Mouse (Mus musculus): ENCODE results near the gene Atad3a.
"Not testable (repeated sequence)": the region's sequence is repeated elsewhere in the genome, so short reads cannot be mapped to it uniquely, and the experiment has no call there.

The Atad3a gene

DNA sequence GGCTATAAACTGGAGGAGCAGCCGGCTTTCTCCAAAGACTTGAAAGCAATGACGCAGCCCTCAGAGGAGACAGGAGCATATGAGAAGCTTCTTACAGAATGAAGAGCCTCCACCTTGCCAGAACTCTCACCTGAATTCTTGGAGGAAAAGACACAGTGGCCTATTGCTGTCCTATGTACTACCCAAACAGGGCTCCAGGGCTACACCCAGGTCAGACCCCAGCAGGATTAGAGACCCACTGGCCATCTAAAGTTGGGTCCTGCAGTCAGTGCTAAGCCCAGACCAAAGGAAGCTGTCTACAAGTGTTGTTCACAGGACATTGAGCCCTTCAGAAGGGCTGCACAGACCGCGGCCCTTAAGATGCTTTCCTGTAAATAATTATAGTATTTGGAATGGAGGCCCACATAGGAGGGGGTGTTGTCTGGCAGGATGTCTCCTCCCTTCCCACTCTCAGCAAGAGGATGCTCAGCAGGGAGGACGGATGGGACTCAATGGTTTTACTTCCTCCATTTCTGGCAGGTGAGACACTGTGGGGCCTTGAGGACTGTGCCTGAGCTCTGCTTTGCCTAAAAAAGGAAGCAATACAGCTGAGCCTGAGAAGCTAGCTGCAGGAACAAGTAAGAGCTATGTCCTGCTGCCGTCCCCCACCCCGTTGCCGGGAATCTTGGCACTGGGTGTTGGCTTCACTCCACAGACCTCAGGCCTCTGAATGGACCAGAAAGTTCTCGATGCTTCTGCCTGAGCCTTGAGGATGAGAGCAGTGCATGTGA lies 14.3 kb upstream of the Atad3a start:
- no peak for DNase-seq (ENCODE audit: low read depth, low spot score)

DNA sequence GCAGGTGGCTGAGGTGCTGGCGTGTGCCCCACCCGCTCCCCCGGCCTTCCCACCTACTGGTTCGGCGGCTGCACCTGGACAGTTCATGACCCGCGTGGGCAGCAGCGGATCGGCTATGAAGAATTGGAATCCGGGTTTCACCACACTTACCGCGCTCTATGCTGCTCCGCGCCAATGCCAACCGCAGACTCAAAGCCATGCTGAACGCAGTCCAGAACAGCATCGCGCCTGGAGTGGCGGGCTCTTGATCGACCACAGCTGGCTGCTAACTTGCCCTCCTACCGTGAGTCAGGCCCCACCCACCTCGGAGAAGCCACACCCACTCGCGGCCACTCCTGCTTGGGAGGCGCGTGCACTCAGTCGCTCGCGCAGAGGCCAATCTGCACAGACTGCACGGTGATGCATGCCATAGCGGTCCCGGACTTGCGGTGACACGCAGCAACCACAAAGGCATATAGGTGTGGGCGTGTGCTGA lies 13.4 kb upstream of the Atad3a start, which contains the start of gene Vwa1:
Gene Vwa1 (minus strand): TSS at position 419 of the 475 bp plus-strand sequence.
- peak; percentile 89 for DNase-seq (ENCODE audit: low read depth, low spot score)

GRCm38 (mm10) chr4:155773335-155774078 lies 12.6 kb upstream of the Atad3a start:
- no peak for DNase-seq (ENCODE audit: low read depth, low spot score)

DNA sequence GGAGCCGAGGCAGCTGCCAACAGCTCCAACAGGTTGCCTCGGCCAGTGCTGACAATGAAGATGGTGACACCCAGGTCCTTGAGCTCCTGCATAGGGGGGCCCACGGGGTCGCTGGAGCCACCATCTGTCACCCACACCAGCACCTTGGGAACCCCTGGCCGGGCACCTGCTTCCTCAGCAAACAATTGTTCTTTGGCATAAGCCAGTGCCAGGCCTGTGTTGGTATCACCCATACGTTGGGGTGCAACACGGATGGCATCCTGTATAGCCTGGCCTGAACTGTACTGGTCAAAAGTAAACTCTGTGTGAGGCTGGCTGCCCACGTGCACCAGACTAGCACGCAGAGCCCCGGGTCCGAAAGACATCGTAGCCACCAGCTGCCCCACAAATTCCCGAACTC lies 11.9 kb upstream of the Atad3a start:
- DNase-seq (ENCODE audit: low read depth, low spot score) = no peak

- DNase-seq (ENCODE audit: low read depth, low spot score) = no peak
Measured at GRCm38 (mm10) chr4:155771706-155772105, 10.8 kb upstream of the Atad3a start.

DNA sequence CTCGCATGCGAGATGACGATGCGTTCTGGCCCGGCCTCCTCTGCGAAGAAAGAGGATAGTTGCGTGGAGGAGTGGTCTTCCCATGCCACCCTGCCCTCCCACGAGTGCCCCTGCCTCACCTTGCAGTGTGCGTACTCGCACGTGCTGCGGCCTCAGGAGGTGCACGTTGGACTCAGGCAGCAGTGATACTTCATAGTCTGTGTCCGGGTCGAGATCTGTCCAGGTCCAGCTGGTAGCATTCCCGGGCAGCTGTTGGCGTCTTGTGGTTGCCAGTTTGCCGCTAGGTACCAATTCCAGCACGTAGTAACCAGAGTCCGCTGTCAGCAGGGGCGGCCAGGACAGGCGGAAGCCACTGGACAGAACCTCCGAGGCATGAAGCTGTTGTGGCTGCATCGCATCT lies 9.7 kb upstream of the Atad3a start:
- no peak for DNase-seq (ENCODE audit: low read depth, low spot score)

DNA sequence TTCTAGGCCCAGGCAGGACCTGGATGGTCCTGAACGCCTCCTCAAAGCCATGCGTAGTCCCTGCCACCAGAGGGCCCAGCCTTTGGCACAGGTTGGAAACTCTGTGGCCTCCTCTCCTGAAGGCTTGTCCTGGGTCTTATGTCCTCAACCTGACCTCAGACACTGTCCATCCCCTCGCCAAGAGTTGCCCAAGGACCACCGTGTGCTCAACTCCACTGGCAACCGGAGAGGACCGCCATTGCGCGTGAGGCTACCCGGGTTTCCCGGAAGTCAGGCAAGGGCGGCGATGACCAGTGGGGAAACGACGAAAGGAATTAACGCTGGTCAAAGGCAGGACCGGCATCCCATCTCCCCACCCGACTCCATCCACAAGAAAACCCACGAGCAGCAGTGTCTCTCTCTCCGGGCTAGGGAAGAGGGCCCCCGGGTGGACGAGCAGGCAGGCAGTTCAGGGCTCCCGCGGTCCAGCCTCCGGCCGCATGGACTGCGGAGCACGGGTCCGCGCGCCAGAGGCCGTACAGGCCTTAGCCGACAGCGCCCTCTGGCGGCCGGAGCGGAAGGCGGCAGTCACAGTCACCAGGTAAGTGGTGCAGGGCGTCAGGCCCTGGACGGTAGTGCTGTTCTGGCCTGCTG lies 9.1 kb upstream of the Atad3a start:
- peak; percentile 92 for DNase-seq (ENCODE audit: low read depth, low spot score)

DNA sequence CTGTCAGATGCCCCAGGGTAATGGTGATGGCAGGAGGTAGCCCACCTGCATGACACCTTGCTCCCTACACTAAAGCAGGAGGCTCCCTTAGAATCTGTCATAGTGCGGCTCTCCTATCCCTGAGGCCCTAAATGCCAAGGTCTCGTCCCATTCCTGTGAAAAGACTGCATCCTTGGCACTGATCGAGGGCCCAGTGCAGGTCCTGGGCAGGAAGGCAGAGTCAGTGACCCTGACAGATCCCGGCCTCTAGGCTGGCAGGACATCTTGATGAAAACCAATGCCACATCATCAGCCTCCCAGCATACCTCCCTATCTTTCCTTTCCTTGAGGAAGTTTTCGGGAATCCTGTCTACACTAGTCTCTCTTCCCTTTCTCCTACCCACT lies 8.6 kb upstream of the Atad3a start:
- DNase-seq (ENCODE audit: low read depth, low spot score) = no peak

DNA sequence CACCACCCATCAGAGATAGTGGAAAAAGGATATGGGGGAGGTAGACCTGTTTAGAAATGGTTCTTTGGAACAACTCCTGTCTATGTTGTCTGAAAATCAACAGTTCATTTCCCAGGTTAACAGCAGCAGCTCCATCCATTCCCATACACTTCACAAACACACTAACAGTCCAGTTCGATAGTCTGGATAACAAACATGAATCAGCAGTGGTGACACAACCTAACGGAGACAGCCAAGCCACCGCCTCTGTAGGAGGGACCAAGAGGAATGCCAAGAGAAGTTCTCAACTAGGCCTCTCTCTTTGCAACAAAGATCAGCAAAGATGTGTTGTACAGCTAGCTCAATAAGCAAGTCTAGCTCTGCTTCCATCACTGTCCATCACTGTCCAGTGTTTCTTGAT lies 1.5 kb upstream of the Atad3a start:
- DNase-seq (ENCODE audit: low read depth, low spot score) = no peak

- no peak for DNase-seq (ENCODE audit: low read depth, low spot score)
Measured at GRCm38 (mm10) chr4:155761356-155762099, 635 bp upstream of the Atad3a start.

DNA sequence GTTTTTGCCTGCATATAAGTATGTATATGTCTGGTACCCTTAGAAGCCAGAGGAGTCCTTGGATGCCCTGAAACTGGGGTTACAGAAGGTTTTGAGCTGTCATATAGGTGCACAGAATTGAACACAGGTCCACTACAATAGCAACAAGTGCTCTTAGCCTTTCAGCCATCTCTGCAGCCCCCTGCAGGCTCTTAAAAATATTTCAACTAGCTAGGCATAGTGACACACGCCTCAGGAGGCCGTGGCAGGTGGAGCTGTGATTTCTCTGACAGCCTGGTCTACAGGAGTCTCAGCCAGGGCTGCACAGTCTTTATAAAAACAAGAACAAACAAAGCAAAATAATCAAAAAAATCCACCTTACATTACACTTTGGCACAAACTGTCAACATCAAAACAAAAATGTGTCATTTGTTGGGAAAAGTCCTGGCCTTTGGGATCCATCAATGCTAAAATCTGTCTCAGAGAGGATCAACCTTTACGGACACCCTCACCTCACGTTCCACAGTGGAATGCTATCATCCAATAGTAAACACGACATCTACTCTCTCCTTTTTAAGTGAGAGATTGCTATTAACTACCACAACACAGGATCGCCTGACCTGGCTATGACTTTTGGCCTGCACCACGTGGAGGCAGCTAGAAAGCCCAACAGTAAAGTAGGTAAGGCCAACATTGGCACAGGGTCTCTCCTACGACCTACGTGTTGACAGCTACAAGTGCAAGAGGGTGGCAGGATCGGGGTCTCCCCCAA lies 856 bp downstream of the Atad3a start:
- DNase-seq (ENCODE audit: low read depth, low spot score) = peak; percentile 46

- DNase-seq (ENCODE audit: low read depth, low spot score) = no peak
Measured at GRCm38 (mm10) chr4:155757011-155757410, 3.9 kb downstream of the Atad3a start.

- DNase-seq (ENCODE audit: low read depth, low spot score) = no peak
Measured at GRCm38 (mm10) chr4:155746575-155747490, 14.1 kb downstream of the Atad3a start.

- no peak for DNase-seq (ENCODE audit: low read depth, low spot score)
Measured at GRCm38 (mm10) chr4:155746036-155746548, 14.8 kb downstream of the Atad3a start.

GRCm38 (mm10) chr4:155745136-155745535 lies 15.8 kb downstream of the Atad3a start:
- DNase-seq (ENCODE audit: low read depth, low spot score) = no peak

- no peak for DNase-seq (ENCODE audit: low read depth, low spot score)
Measured at GRCm38 (mm10) chr4:155744474-155744873, 16.4 kb downstream of the Atad3a start.

GRCm38 (mm10) chr4:155742684-155743083 lies 18.2 kb downstream of the Atad3a start:
- DNase-seq (ENCODE audit: low read depth, low spot score) = no peak

DNA sequence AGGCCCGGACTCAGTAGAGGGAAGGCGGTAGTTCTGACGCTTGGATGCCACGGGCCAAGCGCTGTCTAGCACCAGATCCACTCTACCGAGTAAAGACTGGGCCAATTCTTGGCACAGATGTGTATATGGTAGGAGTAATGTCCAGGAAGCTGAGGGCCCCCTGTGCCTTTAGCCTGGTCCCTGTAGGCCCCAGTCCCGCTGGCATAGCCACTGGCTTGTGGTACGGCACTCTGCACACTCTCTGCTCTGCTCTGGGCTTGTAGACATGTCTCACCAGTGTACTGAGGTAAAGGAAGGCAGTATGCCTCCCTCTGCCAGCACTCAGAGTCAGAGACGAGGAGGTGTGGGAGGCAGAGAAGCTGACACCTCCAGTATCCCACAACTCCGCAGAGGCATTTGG lies 20.2 kb downstream of the Atad3a start:
- not testable (repeated sequence) for DNase-seq (ENCODE audit: low read depth, low spot score)

DNA sequence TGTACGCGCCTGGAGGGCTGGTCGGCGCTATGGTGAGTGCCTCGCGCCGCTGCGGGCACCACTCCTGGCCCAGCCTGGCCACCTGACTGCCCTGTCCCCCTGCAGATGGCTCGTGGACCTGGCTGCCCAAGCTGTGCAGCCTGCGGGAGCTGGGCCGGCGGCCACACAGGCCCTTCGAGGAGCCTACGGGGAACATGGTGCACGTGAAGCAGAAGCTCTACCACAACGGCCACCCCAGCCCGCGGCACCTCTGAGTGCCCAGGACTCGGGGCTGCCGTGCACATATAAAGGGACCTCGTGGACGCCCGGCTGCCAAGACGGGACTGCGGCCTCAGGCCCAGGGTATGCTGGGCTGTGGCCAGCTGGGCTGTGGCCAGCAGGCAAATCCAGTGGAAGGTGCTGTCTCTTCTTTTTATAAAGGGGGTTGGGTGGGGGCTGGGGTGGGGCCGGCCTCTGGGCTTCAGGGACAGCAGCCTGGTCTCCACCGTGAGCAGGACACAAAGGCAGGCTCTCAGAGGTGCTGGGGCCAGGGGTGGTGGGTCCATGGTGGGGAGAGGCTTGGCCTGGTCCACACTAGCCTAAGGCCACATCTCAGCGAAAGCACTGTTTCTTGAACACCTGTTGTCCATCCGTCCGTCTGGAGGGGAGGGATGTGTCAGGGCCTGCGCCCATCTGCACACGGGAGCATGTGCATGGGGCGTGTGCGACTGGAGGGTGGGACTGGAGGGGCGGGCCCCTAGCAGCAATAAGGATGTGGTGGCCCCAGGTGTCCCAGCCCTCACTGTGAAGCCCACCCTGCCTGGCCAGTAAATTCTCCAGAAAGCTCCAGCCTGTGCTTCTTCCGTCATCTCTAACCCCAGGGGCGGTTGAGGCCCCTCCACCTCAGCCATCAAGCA lies 20.9 kb downstream of the Atad3a start:
- no peak for DNase-seq (ENCODE audit: low read depth, low spot score)

Data from mesoderm, embryonic 11.5 days (tissue).